Mouse (Mus musculus): ENCODE measurements around the gene 1700029P11Rik.

Gene 1700029P11Rik

GRCm38 (mm10) chr15:81951159-81951558 lies 29.2 kb upstream of the 1700029P11Rik start:
- no peak for TF ChIP-seq GATA4 (IDR thresholded peaks at IDR 0.05; ENCODE audit: insufficient replicate concordance, low read length)

GRCm38 (mm10) chr15:81952310-81952709 lies 28.0 kb upstream of the 1700029P11Rik start:
- TF ChIP-seq GATA4 (IDR thresholded peaks at IDR 0.05; ENCODE audit: insufficient replicate concordance, low read length) = no peak

- TF ChIP-seq GATA4 (IDR thresholded peaks at IDR 0.05; ENCODE audit: insufficient replicate concordance, low read length) = no peak
Observed at GRCm38 (mm10) chr15:81954151-81954583, 26.2 kb upstream of the 1700029P11Rik start.

GRCm38 (mm10) chr15:81954716-81955115 lies 25.6 kb upstream of the 1700029P11Rik start:
- TF ChIP-seq GATA4 (IDR thresholded peaks at IDR 0.05; ENCODE audit: insufficient replicate concordance, low read length) = no peak

GRCm38 (mm10) chr15:81955414-81955813 lies 24.9 kb upstream of the 1700029P11Rik start:
- no peak for TF ChIP-seq GATA4 (IDR thresholded peaks at IDR 0.05; ENCODE audit: insufficient replicate concordance, low read length)

GRCm38 (mm10) chr15:81956457-81956856 lies 23.9 kb upstream of the 1700029P11Rik start:
- TF ChIP-seq GATA4 (IDR thresholded peaks at IDR 0.05; ENCODE audit: insufficient replicate concordance, low read length) = no peak

- no peak for TF ChIP-seq GATA4 (IDR thresholded peaks at IDR 0.05; ENCODE audit: insufficient replicate concordance, low read length)
Observed at GRCm38 (mm10) chr15:81957598-81957997, 22.7 kb upstream of the 1700029P11Rik start.

- TF ChIP-seq GATA4 (IDR thresholded peaks at IDR 0.05; ENCODE audit: insufficient replicate concordance, low read length) = no peak
Observed at GRCm38 (mm10) chr15:81958906-81959305, 21.4 kb upstream of the 1700029P11Rik start.

GRCm38 (mm10) chr15:81960171-81961077 lies 19.9 kb upstream of the 1700029P11Rik start, which contains the start of gene Pmm1:
Pmm1 (minus strand) TSS chr15:81960930.
- peak; percentile 37; the same call in 1 of the 2 replicates for TF ChIP-seq GATA4 (IDR thresholded peaks at IDR 0.05; ENCODE audit: insufficient replicate concordance, low read length)

- no peak for TF ChIP-seq GATA4 (IDR thresholded peaks at IDR 0.05; ENCODE audit: insufficient replicate concordance, low read length)
Observed at GRCm38 (mm10) chr15:81961078-81961451, 19.3 kb upstream of the 1700029P11Rik start.

GRCm38 (mm10) chr15:81964262-81964661 lies 16.1 kb upstream of the 1700029P11Rik start:
- TF ChIP-seq GATA4 (IDR thresholded peaks at IDR 0.05; ENCODE audit: insufficient replicate concordance, low read length) = peak; percentile 89

- no peak for TF ChIP-seq GATA4 (IDR thresholded peaks at IDR 0.05; ENCODE audit: insufficient replicate concordance, low read length)
Observed at GRCm38 (mm10) chr15:81964980-81965545, 15.3 kb upstream of the 1700029P11Rik start.

- no peak for TF ChIP-seq GATA4 (IDR thresholded peaks at IDR 0.05; ENCODE audit: insufficient replicate concordance, low read length)
Observed at GRCm38 (mm10) chr15:81966062-81966829, 14.1 kb upstream of the 1700029P11Rik start.

- TF ChIP-seq GATA4 (IDR thresholded peaks at IDR 0.05; ENCODE audit: insufficient replicate concordance, low read length) = no peak
Observed at GRCm38 (mm10) chr15:81967821-81968220, 12.5 kb upstream of the 1700029P11Rik start.

- TF ChIP-seq GATA4 (IDR thresholded peaks at IDR 0.05; ENCODE audit: insufficient replicate concordance, low read length) = no peak
Observed at GRCm38 (mm10) chr15:81968447-81968846, 11.9 kb upstream of the 1700029P11Rik start.

Data from liver, adult (tissue).